Mouse (Mus musculus) thymus, postnatal 25 days (tissue): ENCODE results near the gene Gpbp1l1.

ENCODE experiments used
- DNase-seq: peaks from one replicate; pipeline ENCODE4 v3.0.0; 2022

The Gpbp1l1 gene

DNA sequence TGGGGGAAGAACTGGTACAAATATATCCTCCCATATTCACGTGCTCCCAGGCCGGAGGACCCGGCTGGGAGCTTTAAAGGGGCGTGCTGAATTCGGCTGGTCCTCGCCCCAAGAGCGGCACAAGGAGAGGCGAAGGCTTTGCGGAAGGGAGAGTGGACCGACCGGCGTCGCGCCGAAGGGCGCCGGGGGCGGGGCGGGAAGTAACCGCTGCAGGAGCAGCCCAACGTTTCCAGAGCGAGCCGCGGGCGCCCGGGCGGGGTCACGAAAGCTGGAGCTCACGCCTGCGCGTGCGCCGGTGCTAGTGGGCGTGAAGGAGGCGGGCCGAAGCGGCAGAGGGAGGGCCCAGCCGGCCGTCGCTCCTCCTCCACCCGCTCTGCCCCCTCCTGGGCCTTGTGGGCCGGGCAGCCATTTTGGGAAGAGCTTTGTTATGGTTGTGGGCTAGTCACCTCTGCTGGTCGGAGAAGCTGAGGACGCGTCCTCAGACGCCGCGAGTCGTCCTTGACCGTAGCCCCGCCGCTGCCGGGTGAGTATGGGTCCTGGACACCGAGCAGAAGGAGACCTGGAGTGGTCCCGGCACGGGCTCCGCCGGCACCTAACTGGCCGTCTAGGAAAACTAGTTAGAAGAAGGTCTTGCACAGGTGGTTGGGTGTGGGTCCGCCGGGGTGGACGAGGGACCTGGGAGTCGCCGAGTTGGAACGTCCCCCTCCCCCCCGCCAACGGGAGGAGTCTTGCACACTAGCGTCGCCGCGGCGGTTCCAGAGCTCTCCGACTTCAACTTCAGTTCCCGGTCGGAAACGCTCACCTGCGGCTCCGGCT is at the start of gene Gpbp1l1:
TSS of gene Gpbp1l1 (plus strand) at position 353 of the 816 bp plus-strand sequence.
- peak; percentile 99 for DNase-seq

DNA sequence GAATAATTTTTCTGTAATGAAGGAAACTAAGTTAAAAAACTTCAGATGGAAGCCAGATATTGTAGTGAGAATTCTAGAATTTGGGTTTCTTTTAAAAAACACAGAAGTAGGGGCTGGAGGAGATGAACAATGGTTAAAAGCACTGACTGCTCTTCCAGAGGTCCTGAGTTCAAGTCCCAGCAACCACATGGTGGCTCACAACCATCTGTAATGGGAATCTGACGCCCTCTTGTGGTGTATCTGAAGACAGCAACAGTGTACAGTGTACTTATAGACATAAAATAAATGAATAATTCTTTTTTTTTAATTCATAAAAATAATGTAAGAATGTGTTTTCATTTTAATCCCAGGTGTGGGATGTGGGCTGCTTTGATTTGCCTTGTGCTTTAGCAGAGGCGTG is 26.3 kb upstream of the Gpbp1l1 start:
- DNase-seq: no peak

DNA sequence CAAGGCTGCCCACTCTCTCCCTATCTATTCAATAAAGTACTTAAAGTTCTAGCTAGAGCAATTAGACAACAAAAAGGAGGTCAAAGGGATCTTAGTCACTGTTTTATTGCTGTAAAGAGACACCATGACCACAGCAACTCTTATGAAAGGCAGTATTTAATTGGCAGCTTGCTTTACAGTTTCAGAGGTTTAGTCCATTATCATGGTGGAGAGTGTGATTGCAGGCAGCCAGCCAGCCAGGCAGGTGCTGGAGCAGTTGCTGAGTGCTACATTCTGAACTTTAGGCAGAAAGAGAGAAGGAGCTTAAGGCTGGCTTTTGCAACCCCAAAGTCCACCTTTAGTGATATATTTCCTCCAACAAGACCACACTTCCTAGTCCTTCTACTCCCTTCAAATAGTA is 21.1 kb upstream of the Gpbp1l1 start:
- DNase-seq: no peak

DNA sequence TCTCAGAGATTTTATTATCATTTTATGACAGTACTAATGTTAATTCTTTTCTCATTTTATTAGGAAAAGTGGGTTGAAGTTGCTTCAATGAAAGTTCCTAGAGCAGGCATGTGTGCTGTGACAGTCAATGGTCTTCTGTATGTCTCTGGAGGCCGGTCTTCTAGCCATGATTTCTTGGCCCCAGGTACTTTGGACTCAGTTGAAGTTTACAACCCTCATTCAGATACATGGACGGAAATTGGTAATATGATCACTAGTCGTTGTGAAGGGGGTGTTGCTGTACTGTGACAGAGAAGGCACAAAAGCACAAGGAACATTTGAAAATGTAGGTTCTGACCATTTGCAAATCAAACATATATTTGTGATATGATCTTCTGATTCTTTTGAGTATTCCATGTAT is 19.7 kb upstream of the Gpbp1l1 start:
- DNase-seq: no peak

DNA sequence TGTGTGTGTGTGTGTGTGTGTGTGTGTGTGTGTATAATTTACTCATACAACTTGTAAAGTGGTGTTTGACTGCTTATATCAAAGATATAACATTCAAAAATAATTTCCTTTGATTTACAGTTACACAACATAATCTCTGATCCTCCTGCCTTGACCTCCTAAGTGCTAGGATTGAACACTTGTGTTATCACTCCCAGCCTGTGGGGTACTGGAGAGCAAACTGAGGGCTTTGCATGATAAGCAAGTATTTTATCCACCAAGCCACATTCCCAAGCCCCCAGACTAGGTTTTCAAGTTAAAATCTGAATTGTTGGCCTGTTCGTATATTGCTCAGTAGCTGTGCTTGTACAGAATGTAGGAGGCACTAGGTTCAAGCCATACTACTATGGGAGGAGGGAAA is 7.0 kb upstream of the Gpbp1l1 start:
- no peak for DNase-seq

DNA sequence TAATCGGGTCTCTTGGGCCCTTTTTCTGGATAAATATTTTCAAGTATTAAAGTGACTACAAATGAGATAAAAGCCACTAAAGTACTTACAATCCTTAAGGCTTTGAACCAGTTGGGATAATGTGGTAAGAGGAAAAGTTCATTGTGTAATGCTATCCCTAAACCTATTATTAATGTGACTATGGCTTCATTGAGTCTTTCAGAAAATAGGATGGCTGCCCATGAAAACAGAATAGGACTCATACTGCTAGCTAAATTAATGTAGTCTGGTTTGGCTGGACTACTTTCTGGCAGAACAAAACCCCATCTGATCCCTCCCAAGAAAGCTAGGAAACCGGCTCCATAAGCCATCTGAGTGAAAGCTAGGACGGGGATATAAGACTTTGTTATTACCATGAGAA is 4.4 kb upstream of the Gpbp1l1 start:
- no peak for DNase-seq

DNA sequence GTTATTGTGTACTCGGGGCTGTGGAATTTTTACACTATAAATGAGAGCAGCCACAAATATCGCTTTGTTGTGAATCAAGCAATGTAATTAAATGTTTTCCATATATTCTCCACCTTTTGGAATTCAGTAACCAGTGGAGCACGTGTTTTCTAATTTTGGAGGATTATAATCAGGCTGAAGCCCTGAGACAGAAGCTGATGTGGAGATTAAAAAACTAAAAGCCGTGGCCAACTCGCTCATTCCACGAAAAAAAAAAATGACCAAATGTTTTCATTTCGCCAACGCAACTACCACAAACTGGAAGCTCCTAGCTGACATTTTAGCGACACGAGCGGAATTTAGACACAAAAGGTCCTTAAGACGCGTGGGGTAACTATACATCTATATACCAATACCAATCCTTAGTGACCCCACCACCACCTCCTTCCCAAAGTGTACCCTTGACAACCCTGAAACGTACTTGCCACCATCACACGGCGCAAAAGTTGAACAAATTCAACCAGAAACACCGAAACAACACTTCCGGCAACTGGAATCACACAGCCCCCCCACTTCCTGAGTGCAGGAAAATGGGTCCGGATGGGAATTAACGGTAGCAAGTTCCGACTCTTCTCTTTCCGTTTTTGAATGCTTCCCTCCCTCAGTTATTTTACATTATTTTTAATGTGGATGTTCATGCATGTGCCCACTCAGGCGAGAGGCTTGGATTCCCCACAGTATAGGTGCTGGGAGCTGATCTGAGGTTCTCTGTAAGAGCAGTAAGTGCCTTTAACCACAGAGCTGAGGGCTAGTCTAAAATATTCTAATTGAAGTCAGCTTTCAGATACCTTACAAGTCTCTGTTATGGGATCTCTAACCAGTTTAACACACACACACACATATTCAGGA is 1.8 kb upstream of the Gpbp1l1 start, which contains the start of gene Tmem69:
TSS of gene Tmem69 (minus strand) at position 524 of the 888 bp plus-strand sequence.
- DNase-seq: peak; percentile 81

DNA sequence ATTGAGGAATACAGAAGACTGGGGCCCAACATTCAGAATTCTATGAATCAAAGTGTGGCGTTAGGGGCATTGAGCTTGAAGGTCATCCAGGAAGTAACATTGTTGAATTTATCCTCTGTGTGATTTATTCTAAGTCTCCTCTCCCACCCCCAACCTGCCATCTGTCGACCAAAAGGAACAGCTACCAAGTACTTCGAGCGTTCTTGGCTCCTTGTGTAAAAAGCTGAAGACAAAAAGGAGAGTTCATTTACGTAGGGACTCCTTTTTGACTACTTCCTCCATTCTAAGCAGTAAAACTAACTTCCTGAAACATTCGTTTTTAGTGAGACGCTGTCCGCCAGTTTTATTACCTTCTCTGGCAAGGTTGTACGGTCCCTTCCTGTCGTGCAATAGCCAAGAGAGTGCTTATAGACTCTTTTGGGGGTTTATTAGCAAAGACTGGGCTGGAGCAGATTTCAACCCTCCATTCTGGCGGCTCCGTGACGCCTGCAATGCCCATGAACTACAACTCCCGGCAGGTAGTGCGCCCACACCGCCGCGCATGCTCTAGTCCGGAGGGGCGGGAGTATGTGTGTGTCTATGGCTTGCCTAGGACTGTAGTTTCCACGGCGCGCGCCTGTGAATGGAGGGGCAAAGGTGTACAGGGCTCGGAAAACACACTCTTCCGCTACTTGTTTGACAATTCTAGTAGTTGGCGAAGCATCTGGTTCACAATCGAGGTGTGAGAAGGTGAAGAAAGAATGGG is 725 bp upstream of the Gpbp1l1 start:
- peak; percentile 94 for DNase-seq

DNA sequence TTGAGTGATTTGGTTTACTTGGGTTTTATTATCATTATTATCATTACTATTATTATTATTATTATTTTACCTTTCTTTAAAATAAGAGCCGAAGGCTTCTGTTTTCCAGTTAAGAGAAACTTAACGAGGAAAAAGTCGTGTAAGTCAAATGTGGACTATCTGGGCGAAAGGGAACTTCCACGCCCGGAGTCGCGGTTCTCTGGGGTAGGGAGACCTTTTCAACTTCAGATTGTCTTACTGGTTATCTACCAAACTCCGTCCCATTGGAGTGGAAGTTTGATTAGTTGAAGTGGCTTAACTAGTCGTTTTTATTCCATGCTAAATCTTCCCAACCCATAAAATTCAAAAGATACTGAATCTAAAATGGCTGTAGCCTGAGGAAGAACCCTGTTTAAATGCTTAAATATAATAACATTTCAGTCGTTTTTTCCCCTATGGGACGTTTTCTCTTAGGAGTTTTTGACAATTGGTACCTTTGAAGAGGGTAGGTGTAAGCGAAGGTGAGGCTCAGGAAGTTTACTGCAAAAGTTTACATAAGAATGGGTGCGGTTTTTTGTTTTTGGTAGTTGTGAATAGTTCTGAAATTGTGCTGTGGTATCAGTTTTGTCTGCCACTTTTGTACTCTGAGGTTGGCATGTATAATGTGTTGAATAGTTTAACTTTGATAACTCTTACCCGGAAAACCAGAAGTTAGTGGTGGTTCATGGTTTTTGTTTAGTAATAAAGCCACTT is 859 bp downstream of the Gpbp1l1 start:
- DNase-seq: no peak

DNA sequence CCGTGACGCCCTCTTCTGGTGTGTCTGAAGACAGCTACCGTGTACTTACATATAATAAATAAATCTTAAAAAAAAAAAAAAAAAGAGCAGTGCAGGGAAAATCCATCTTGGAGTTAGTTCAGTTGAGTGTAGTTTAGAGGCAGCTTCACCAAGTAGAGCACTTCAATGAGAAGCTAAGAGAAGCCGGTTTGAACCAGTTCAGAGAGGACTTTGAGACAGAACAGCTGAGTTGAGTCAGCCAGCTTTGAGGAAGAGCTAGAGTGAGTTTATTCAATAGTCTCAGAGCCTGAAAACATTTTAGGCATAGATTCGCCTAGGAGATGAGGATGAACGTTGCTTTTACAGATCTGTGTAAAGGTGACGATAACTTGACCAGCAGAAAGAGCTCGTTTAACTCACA is 38.3 kb downstream of the Gpbp1l1 start:
- no peak for DNase-seq

DNA sequence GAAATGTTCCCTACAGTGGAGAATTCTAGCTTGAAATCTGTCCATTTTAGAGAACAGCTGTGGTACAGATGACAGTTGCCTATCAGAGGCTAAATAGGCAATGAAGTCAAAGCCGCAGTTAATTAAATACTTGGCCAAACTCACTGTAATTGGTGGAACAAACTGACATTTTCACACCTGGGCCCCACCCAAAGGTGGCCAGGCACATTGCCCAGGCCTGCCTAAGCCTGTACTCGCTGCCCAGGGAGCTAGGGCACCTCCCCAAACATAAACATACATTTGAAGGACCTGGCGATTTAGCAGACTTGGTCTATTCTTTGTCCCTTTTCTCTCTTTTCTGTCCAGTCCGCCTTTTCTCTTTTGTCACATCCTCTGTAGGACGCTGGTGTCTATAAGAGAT is 38.9 kb downstream of the Gpbp1l1 start, which contains the start of gene Ccdc17:
TSS of gene Ccdc17 (plus strand) at position 276 of the 400 bp plus-strand sequence.
- DNase-seq: no peak

DNA sequence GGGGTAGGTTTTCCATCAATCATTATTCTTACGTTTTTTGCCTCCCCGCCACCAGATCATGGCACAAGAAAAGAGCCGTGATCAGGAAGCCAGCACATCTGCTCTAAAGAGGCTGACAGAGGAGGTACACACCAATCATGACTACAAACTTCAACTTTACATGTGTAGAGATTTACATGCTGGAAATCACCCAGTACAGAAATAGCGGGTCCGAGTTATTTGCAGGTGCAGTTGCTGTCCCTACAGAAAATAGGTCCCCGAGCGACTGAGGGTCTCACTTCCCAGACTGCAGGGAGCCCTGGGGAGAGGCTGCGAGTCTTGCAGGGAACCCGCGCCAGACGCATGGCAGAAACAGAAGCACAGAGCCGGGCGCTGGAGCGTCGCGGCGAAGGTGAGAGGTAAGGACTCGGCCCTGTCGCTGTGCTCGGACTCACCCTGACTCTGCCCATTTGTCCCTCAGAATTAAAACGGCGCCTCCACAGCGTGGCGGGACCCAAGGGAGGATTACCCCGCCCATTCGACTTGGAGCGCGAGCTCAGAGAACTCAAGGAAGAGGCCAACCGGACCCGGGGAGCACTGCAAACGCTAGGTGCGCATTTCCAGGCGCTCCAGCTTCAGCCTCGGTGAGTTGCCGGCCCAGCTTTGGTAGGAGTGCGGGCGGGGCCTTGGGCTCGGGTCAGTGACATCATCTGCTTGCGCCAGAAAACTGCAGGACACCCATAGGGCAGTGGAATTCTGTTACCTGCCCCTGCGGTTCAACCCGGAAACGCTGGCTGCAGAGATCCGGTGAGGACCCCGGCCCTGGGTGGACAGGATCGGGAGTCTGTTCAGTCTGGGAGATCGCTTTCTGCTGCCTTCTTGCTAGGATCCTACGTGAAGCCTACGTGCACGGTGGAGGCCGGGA is 39.8 kb downstream of the Gpbp1l1 start:
- peak; percentile 58 for DNase-seq

DNA sequence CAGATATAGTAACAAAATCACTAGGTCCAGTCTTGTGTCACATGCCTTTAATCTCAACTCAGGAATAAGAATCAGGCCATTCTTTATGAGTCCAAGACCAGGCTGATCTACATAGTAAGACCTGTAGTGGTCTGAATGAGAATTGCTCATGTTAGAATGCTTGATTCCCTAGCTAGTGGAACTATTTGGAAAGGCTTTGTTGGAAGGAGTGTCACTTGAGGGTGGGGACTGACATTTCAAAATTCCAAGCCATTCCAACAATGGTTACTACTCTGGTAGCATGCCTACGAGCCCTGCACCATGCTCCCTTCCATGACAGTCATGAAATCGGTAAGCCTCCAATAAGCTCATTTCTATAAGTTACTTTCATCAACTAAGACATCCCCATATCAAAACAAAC is 55.2 kb downstream of the Gpbp1l1 start:
- DNase-seq: no peak

DNA sequence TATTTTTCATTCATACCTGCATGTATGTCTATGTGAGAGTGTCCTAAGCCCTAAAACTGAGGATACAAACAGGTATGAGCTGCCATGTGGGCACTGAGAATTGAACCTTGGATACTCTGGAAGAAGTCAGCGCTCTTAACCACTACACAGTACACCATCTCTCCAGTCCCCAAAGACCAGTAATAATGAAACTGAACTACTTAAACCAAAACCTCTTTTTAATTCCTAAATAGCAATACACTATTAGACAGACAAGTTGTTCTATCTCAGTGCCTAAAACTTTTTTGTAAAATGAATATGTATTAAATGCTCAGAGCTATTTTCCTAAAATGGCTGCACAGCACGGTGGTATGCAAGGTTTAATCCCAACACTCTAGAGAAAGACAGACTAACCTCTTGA is 57.8 kb downstream of the Gpbp1l1 start:
- no peak for DNase-seq

DNA sequence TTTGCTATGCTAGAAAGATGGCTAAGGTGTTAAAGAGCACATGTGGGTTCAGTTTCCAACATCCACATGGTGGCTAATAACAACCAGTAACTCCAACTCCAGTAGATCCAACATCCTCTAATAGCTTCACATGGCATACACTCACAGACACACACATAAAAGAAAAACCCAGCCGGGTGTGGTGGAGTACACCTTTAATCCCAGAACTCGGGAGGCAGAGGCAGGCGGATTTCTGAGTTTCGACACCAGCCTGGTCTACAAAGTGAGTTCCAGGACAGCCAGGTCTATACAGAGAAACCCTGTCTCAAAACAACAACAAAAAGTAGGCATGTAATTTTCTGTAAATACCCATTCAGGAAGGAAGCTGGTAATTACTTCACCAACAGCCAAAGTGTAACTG is 67.4 kb downstream of the Gpbp1l1 start:
- DNase-seq: no peak

DNA sequence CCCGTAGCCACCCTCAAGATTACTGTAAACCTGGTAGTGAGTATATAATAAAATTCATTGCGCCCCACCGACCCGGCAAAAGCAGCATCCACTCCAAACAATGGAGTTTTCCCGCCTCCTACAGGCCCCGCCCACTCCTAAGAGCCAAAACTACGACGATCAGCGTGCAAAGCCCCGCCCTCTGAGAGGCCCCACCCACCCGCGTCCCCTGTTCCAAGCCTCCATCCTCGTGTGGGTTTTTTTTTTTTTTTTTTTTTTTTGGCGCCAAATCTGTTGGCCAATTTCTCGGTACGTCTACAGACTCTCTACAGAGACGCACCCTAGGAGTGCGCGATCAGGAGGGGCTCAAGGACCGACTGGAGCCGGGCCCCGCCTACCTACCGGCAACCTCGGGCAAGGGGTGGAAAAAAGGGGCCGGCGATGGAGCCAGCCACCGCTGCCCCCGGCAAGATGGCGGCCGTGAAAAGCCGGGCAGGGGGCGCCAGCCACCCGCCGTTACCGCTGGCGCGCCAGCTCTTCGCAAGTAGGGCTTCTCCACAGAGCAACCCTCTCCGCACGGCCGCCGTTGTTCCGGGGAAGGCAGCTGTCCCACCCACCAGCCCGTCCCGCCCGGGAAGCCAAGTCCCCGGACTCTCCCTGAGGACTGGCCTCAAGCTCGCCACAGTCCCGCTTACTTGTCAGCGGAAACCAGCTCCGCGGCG is 69.3 kb downstream of the Gpbp1l1 start:
- peak; percentile 83 for DNase-seq

DNA sequence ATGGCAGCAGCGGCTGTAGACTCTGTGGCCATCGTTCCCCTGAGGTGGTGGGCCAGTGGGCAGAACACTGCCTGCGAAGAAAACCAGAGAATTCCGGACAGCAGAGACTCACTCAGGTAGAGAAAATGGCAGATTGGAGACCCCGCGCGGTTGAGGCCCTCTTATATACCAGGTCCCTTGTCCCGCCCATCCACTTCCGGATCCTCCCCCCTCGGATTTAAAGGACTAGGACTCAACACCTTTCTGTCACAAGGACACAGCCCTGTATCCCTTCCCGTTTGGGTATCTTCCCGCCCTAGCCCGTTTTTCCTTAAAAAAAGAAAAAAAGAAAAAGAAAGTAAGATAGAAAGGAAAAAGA is 69.9 kb downstream of the Gpbp1l1 start:
- DNase-seq: peak; percentile 95

DNA sequence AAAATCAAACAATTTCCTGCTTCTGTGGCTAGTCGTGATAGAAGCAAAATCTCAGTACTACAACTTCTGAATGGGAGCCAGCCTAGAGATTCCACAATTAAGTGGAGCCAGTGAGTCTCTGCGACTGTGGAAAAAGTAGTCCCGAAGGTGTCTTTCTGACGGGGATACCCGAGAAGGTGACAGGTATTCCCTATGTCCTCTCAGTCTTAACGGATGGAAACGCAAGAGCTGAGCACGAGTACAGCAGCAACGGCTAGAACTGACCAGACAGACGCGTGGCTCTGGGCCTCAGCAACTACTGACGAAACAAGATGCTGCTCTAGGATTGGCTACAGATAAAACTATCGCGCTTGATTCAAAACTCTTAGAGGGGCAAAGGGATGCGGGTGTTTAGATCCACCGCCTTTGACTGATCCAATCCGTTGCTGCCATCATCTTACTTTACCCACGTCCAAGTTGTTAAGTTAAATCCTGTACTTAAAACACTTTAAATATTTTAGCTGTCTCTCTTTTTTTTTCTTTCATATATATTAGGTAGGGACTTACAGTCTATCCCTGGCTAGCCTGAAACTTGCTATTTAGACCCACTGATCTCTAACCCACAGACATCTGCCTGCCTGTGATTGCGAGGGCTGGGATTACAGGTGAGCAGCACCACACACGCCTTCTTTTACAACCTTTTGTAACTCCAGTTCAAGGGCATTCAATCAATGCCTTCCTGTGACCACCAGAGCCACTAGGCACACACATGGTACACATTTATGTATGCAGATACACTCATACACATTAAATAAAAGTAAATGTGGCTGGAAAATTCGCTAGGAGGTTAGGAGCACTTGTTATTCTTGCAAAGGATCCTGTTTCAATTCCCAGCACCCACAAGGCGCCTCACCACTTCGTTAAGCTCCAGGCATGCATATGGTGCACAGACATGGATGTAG is 70.5 kb downstream of the Gpbp1l1 start, which contains the start of gene Nasp:
TSS of gene Nasp (minus strand) at position 220 of the 941 bp plus-strand sequence.
- DNase-seq: peak; percentile 81

DNA sequence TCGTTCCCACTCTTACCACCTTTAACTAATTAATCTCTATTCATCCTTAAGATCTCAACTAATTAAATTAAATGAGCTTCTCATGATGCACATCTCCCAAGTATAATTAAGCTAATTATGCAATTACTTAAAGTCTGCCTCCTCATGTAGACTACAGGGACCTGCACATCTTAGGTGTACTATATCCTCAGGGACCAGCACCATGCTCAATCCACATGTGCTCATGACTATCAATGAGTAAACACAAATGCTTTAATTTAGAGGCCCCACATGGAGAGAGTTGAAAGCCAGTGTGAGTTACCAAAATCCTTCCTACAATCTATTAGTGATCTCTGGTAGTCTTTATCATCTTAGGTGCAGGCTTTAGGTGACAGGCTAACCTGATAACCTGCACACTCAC is 77.7 kb downstream of the Gpbp1l1 start:
- DNase-seq: no peak
